Mouse (Mus musculus): ENCODE measurements around the gene Olfr1350. TPM values are rescaled to one million over a fixed set of nuclear protein-coding genes. Genes with fewer than 3 reads are reported as not detected.
"Not testable (repeated sequence)": the region's sequence is repeated elsewhere in the genome, so short reads cannot be mapped to it uniquely, and the experiment has no call there.

Gene Olfr1350
- not detected for total RNA-seq (2018; cell fraction: chromatin; rRNA removed)
- not detected for total RNA-seq (2018; cell fraction: cytosol; rRNA removed)
- total RNA-seq (2018; cell fraction: nucleus; rRNA removed): not detected
- not detected in 3 replicates for polyA plus RNA-seq (2018)

DNA sequence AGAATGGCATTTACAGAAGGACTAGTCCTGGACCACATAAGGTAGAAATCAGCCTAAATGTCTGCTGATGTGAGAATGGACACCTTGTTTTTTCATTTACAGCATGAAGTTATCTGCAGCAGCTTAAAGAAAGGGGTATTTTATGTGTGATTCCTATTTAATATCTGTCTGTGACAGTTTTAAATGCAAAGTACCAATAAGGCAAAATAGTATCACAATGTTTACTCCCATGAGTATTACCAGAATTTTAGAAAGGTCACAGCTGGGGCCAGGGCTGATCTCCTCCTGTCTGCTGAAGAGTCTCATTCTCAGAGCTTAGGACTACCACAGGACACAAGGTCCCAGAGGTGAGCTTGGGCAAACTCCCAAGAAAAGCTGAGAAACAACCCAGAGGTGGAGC is at the start of gene Olfr1350:
Gene Olfr1350 (plus strand): TSS at position 301 of the 400 bp plus-strand sequence.
- Histone ChIP-seq H3K36me3 (ENCODE audit: inconsistent target) (no peaks in the 10 kb centered on the region), H3K27ac (no peak within 1 kb of the TSS), H3K79me2 (ENCODE audit: inconsistent target) (no peaks in the 10 kb centered on the region), H3K4me3 (ENCODE audit: inconsistent target) (no peak within 1 kb of the TSS)

DNA sequence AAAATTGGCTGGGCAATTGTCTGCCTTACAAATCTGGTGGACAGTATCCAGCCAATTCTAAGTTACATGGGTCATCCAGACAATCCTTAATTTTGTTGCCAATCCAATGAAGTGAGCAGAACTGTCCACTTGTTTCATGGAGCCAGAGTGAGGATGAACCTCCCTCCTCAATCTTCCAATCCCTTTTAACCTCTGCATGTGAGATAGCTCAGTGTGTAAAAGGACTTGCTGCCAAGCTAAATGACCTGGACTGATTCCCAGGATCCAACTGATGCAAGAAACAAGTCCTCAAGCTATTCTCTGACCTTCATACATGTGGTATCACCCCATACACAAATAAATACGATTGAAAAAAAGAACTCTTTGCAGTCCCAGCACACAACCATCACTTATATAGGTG is 43.0 kb upstream of the Olfr1350 start:
- Histone ChIP-seq H3K36me3 (ENCODE audit: inconsistent target) (no peaks in the 10 kb centered on the region), H3K27ac (no peak overlapping the region), H3K79me2 (ENCODE audit: inconsistent target) (no peaks in the 10 kb centered on the region), H3K4me3 (ENCODE audit: inconsistent target) (no peak overlapping the region)
- 50% methylated on average over 1 of the region's 1 CpGs for WGBS (ENCODE audit: missing documents)

DNA sequence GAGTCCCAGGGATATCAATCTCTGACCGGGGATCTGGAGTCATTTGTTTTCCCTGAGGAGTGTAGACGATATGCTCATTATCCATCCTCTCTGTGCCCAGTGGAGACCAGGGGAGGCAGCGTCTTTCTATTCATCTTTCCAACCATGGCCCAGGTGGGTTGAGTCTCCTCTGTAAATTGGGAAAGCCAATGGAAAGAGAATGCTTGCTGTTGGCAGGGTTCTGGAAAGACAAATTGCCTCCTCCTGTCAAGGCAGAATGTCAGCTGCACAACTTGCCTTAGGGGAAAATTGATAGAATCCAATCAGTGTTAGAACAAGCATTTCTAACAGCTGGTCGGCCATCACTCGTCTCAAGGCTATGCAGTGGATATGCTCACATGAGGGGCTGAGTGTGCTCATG is 41.8 kb upstream of the Olfr1350 start, which contains the start of gene Olfr1349:
Gene Olfr1349 (minus strand): TSS at position 101 of the 400 bp plus-strand sequence.
- WGBS (ENCODE audit: missing documents): 88% methylated on average over 5 of the region's 5 CpGs
- H3K27ac ChIP-seq: no peak within 1 kb of the TSS
- no peak within 1 kb of the TSS for H3K4me3 ChIP-seq (ENCODE audit: inconsistent target)
- H3K36me3 ChIP-seq (ENCODE audit: inconsistent target): no peaks in the 10 kb centered on the region
- H3K79me2 ChIP-seq (ENCODE audit: inconsistent target): no peaks in the 10 kb centered on the region

DNA sequence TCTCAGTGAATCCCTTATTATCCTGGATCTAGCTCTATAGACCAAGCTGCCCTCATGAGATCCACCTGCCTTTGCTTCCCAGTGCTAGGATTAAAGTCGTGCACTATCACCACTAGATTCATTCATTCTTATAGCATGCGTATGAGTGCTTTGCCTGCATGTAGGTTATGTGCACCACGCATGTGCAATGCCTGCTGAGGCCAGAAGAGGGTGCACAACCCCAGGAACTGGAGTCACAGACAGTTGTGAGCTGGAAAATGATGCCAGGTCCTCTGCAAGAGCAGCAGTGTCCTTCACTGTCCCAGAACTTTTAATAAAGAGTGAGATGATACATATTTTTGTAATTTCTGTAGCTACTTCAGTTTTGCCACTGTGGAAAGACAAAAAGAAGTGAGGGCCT is 39.6 kb upstream of the Olfr1350 start:
- H3K27ac ChIP-seq: no peak overlapping the region
- H3K79me2 ChIP-seq (ENCODE audit: inconsistent target): no peaks in the 10 kb centered on the region
- H3K4me3 ChIP-seq (ENCODE audit: inconsistent target): no peak overlapping the region
- H3K36me3 ChIP-seq (ENCODE audit: inconsistent target): no peaks in the 10 kb centered on the region
- 46% methylated on average over 3 of the region's 3 CpGs for WGBS (ENCODE audit: missing documents)

DNA sequence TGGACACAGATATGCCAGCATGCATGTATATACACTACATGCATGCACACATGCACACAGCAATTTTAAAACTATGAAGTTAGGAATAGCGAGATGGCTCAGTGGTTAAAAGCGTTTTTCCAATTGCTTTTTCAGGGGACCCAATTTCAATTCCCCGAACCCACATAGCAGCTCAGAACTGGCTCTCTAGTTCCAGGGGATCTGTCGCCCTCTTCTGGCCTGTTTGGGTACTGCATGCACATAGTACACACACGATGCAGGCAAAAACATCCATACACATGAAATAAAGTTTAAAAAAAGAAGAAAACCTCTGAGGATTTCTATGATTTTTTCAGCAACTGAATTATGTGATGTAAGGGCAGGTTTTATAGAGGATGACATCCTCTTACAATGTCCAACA is 38.5 kb upstream of the Olfr1350 start:
- WGBS (ENCODE audit: missing documents): 71% methylated on average over 4 of the region's 5 CpGs

DNA sequence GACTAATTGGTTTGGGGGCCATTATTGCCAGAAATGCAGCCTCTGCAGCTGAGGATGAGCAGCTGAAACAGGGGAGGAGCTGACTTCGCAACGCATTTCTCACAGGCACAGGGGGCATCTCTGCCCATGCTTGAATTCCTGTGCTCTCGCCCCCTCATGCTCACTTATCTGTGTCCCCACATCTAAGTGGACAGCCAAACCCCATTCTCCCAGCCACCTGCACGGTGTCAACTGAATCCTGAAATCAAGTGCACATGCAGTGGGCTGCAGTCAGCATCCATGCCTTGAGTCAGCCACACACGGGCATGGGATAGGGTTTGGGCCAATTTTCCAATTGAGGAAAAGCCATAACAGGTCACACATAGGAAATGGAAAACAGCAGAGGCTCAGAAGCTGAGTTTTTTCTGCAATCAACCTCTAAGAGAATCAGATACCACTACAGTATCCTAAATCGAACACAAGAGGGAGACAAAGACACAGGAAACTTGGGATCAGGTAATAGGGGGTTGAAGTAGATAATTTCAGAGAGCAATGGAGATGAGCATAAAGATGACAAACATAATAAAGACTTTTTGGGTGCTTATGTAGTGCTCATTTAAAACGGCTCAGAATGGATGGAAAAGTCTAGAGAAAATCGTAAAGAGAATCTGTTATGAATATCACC is 21.6 kb downstream of the Olfr1350 start:
- Histone ChIP-seq H3K36me3 (ENCODE audit: inconsistent target) (no peaks in the 10 kb centered on the region), H3K79me2 (ENCODE audit: inconsistent target) (no peaks in the 10 kb centered on the region), H3K27ac (no peak overlapping the region), H3K4me3 (ENCODE audit: inconsistent target) (no peak overlapping the region)
- WGBS (ENCODE audit: missing documents): 57% methylated on average over 8 of the region's 8 CpGs

More for the DNA sequence above, 38.5 kb upstream of the Olfr1350 start:
- Histone ChIP-seq H3K27ac (no peak overlapping the region), H3K36me3 (ENCODE audit: inconsistent target) (no peaks in the 10 kb centered on the region), H3K79me2 (ENCODE audit: inconsistent target) (no peaks in the 10 kb centered on the region), H3K4me3 (ENCODE audit: inconsistent target) (no peak overlapping the region)

DNA sequence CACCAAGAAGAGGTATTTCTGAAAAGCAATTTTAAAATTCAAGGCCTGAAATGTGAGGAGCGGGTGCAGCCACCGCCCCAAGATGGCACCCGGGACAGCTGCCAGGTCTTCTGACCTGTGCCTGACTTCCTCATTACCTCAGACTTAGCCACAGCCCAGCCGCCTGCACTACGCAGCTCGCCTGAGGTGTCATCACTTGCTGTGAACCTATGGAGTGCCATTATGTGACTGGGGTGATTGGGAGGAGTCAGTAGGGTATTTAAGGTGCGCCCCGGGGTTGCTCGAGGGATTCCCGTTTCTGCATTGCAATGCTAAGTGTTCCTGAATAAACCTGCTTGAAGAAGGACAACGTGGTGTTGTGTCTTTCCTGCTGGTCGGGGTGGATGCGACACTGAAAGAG is 24.1 kb downstream of the Olfr1350 start:
- H3K27ac ChIP-seq; H3K36me3 ChIP-seq (ENCODE audit: inconsistent target); H3K4me3 ChIP-seq (ENCODE audit: inconsistent target); H3K79me2 ChIP-seq (ENCODE audit: inconsistent target): not testable (repeated sequence)
- 96% methylated on average over 12 of the region's 13 CpGs for WGBS (ENCODE audit: missing documents)

DNA sequence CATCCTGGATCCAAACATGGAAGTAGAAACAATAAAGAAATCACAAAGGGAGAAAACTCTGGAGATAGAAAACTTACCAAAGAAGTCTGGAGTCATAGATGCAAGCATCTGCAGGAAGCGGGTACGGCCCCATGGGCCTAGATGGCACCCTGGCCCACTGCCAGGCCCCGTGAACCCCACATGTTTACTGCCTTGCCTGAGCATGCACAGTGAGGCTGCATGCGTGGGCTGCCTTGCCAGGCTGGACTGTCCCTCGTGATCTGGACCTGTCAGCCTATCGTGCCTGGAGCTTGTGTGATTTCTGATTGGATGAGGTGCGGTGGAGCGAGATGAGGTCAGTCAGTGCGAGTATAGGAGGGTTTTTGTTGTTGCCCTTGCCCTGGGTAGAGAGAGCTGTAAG is 38.7 kb downstream of the Olfr1350 start:
- no peak overlapping the region for H3K4me3 ChIP-seq (ENCODE audit: inconsistent target)
- no peak overlapping the region for H3K27ac ChIP-seq
- no peaks in the 10 kb centered on the region for H3K36me3 ChIP-seq (ENCODE audit: inconsistent target)
- no peaks in the 10 kb centered on the region for H3K79me2 ChIP-seq (ENCODE audit: inconsistent target)
- WGBS (ENCODE audit: missing documents): 86% methylated on average over 9 of the region's 9 CpGs

Other genes starting within 250 kb of the Olfr1350 start
- 1.3 to 3.0 TPM (median 1.3 TPM) in 3 replicates for gene Zfp583, start 233.6 kb upstream of the Olfr1350 start, polyA plus RNA-seq (2018)
- 0.07 TPM in 1 of 3 replicates, not detected in the others for gene Gm3854, start 221.1 kb upstream of the Olfr1350 start, polyA plus RNA-seq (2018)
- gene Zfp78, start 201.6 kb upstream of the Olfr1350 start, polyA plus RNA-seq (2018): 1.2 to 3.1 TPM (median 1.7 TPM) in 3 replicates
- 6.1 to 7.1 TPM (median 6.9 TPM) in 3 replicates for gene Zfp28, start 181.5 kb upstream of the Olfr1350 start, polyA plus RNA-seq (2018)
- not detected in 3 replicates for gene Smim17, start 166.1 kb upstream of the Olfr1350 start, polyA plus RNA-seq (2018)
- not detected in 3 replicates for gene Gm20715, start 154.6 kb upstream of the Olfr1350 start, polyA plus RNA-seq (2018)
- not detected in 3 replicates for gene Olfr1344, start 126.2 kb upstream of the Olfr1350 start, polyA plus RNA-seq (2018)
- gene Olfr1336, start 108.7 kb upstream of the Olfr1350 start, polyA plus RNA-seq (2018): not detected in 3 replicates
- not detected in 3 replicates for gene Olfr1346, start 97.7 kb upstream of the Olfr1350 start, polyA plus RNA-seq (2018)
- not detected in 3 replicates for gene Olfr5, start 77.9 kb upstream of the Olfr1350 start, polyA plus RNA-seq (2018)
- not detected in 3 replicates for gene Olfr1347, start 65.1 kb upstream of the Olfr1350 start, polyA plus RNA-seq (2018)
- not detected in 3 replicates for gene Olfr1348, start 56.1 kb upstream of the Olfr1350 start, polyA plus RNA-seq (2018)
- gene Olfr1349, start 41.9 kb upstream of the Olfr1350 start, polyA plus RNA-seq (2018): not detected in 3 replicates
- gene Zim1, start 131.6 kb downstream of the Olfr1350 start, polyA plus RNA-seq (2018): not detected in 3 replicates
- gene Peg3, start 165.6 kb downstream of the Olfr1350 start, polyA plus RNA-seq (2018): not detected in 3 replicates
- not detected in 3 replicates for gene Usp29, start 165.7 kb downstream of the Olfr1350 start, polyA plus RNA-seq (2018)